Mouse (Mus musculus) granulocyte monocyte progenitor cell, adult 5-6 weeks (primary cell): ENCODE results near the gene Ankrd66. TPM values are rescaled to one million over a fixed set of nuclear protein-coding genes. Genes with fewer than 3 reads are reported as not detected.
"Not testable (repeated sequence)": the region's sequence is repeated elsewhere in the genome, so short reads cannot be mapped to it uniquely, and the experiment has no call there.

Source experiments
- ATAC-seq: replicated peaks from 2 replicates; pipeline ENCODE4 v1.8.0; 2016; ENCODE audit warnings: mild to moderate bottlenecking, moderate TSS enrichment, inconsistent platforms; ENCODE audit not compliant: poor library complexity, severe bottlenecking
- total RNA-seq, 2 experiments: library from RNA; stranded (forward) in 1 of 2; stranded (reverse) in 1 of 2; fragments of 200-712, 200-1000 nt in 1 of 2; fragments of >200 nt in 1 of 2; fragmentation: Nextera tagmentation in 1 of 2; gene quantifications; 2 replicates each; pipeline ENCODE4 v1.2.3; 2014 to 2017

The Ankrd66 gene
- total RNA-seq, 2 experiments from 2014 or later, result not detected

- ATAC-seq, result no peak
Observed at GRCm38 (mm10) chr17:43544040-43544439, 601 bp upstream of the Ankrd66 start.

GRCm38 (mm10) chr17:43538767-43539166 is 4.7 kb downstream of the Ankrd66 start:
- ATAC-seq, result no peak

GRCm38 (mm10) chr17:43536841-43537240 is 6.6 kb downstream of the Ankrd66 start:
- peak; percentile 68 for ATAC-seq

DNA sequence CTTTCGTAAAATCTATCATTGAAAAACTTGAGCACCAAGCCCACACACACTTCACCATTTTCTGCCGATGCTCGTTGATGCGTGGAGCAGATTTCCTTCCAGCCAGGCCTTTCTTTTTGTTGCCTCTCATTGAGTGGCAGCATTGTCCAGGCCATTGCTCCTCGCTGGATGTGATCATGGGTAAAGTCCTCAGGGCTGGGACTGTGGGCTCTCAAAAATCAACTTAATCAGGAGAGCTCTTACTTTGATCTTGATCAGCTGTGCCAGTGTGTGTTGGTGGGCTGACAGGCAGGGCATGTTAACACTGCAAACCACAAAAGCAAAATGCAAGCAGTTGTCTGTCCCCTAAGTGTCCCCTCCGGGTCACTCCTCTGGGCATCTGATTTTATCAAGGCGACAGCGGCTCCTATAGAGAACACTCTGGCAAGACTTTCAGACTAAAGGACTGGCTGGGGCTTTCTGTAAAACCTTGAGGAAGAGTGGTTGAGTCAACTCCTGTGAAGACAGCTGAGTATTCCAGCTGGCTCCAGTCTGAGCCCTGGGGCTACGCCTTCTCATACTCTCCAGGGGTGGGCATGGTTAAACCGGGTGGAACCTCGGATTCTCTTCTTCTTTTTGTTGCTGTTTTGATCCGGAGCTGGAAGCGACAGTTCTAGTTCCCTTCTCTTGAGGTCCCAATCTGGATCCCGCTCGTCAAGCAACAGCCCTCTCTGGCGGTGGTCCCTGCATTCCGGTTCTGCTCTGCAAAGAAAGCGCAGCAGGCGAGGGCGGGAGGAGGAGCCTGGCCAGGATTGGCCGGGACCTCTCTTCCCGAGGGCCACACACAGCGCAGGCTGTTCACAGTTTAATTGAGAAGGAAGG is 8.8 kb downstream of the Ankrd66 start:
- peak; percentile 70 for ATAC-seq

DNA sequence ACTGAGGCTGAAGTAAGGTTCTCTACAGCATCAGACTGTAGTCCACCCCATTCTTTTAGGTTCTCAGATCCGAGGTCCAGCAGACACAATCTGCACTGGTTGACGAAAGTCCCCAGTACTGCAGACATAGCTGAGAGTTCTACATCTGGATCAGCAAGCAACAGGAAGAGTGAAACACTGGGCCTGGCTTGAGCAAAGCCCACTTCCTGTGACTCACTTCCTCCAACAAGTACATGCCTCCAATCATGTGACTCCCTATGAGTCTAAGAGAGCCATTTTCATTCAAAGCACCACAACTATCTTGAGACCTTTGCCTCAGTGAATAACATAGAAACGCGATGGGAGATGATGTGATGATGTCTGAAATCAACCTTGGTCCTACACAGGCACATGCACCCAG is 12.2 kb downstream of the Ankrd66 start:
- ATAC-seq, result peak; percentile 53

DNA sequence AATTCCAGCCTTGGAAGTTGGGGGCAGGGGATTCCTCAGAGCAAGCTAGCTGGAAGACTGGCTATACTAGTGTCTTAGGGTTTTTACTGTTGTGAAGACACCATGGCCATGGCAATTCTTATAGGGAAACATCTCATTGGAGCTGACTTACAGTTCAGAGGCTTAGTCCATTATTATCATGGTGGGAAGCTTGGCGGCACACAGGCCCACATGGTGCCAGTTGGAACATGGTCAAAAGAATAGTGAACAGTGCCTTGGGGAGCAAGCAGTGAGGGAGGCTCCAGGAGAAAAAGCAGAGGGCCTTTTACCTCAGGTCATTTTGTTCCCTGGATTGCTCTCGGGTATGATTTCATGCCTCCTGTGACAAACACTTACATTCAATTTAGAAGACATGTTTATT is 12.9 kb downstream of the Ankrd66 start:
- ATAC-seq, result no peak

DNA sequence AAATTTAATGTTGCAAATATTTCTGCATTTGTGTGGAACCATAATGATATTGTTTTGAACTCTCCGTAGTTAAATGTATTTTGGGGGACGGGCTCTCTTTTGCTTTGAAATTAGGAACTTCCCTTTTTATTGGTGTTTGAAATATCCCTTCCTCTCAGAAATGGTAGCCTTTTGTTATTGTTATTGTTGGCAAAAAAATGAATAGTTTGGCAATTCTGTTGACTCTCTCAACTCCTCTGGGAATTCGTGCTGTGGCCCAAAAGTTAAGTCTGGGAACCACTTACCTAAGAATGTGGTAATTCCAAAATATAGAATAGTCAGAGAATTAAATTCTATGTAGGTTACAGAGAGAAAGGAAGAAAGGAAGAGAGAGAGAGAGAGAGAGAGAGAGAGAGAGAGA is 23.3 kb downstream of the Ankrd66 start:
- no peak for ATAC-seq

DNA sequence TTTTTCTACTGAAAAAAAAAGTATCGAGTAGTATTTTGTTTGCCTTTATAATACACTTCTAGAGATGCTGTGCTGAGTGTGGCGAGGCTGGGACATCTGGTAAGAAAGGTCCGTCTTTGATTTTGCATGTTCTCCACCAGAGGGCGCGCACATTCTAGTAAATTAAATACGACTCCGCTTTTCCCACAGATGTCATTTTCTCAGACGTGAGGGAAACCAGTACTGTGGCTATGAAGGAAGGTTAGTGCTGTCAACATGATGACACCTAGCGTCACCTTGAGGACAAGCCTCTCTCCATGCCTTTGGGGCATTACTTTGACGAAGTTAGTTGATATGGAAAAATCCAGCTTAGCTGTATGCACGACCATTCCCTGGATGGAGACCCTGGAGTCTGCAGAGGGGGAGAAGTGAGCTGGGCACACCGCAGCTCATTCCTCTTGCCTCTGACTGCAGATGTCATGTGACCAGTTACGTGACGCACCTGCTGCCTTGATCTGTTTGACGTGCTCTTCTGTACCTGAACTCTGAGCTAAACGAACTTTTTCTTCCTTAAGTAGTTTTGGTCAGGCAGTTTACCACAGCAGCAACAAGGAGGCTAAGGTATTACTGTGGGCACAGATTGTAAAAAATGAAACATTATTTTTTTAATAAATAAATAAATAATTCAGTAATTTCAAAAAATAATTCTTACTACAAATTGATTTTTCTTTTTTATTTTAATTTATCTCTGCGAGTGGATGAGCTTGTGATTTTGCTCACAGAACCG is 24.6 kb downstream of the Ankrd66 start:
- peak; percentile 75 for ATAC-seq

DNA sequence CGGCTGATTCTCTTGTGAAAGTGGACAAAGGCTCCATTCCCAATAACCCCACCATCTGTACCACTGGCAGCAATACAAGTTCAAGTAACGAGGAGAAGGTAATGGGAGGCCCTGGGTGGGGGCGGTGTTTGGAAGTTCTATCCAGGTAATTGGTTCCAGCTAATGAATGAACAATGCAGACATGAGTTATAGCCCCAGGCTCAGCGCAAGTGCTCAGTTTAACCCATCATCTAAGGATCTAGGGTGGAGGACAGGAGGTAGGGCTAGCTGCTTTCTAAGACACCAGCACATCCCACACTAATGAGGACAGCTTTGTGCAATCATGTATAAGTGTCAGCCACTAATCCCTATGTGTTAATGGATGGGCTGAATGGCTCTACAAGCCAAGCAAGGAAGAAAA is 32.7 kb downstream of the Ankrd66 start:
- no peak for ATAC-seq

GRCm38 (mm10) chr17:43504594-43504934 is 38.9 kb downstream of the Ankrd66 start:
- no peak for ATAC-seq

GRCm38 (mm10) chr17:43503861-43504593 is 39.4 kb downstream of the Ankrd66 start:
- ATAC-seq, result no peak

DNA sequence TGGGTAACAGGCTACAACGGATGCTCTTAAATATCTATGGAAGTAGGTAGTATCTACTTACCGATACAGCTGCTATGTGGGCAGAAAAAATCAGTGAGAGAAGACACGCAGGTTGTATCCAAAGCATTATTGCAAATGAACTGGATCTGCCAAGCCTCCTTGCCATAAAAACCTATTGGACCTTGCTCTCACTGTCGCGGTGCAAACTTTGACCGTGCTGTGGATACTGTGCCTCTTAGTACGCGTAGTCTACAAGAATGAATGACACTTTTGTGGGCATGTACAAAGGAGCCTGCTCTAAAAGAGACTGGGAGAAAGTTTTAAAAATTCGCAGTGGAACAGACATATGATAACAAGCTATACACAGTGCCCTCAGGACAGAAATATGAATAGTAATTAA is 40.8 kb downstream of the Ankrd66 start, which contains the start of gene Mep1a:
Gene Mep1a (minus strand): TSS at position 221 of the 400 bp plus-strand sequence.
- ATAC-seq, result no peak

DNA sequence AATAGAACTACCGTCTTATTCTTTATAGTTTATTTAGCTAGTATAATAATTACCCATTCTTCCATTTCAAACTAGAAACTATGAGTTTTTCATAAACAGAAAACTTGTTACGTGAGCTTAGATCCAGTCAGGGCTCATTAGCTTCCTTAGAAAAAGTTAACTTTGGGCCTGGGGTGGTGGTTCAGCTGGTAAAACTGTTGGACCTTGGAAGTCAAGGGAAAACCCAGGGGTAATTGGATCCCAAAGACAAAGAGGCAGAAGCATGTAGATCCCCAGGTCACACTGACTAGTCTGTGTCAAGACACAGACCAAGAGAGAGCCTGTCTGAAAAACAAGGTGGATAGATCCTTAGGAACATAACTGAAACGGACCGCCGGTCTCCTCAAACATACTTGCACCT is 41.8 kb downstream of the Ankrd66 start:
- no peak for ATAC-seq

DNA sequence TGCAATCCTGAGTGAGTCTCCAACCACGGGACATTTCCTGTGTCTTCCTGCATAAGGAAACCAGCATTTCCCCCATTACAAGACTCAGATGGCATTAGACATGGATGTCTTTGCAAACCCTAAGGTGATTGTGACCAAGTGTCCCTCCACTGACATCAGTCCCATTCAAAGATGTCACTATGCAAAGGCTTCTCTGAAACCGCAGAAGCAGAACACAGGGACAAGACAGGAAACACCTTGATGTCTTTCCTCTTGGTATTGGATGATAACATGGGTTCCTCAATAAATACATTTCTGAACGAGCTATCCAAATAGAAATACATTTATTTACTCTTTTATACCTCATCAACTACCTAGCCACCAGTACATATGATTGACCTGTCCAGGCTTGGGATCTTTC is 42.2 kb downstream of the Ankrd66 start:
- peak; percentile 67 for ATAC-seq

GRCm38 (mm10) chr17:43500513-43500912 is 42.9 kb downstream of the Ankrd66 start:
- ATAC-seq, result no peak

DNA sequence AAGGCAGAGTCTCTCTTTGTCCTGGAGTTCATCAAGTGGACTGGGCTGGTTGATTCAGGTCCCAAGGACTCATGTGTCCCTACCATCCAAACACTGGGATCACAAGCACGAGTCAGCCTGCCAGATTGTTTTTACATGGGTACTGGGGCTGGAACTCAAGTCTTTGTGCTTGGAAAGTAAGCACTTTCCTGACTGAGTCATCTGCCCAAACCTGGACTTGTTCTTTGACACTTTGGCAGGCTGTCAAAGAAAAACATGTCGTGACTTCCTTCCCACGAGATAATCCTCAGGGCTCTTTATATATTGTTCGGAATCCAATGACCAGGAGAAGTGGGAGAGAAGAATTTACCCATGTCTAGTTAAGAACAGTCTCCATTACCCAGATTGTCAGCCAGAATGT is 45.9 kb downstream of the Ankrd66 start:
- ATAC-seq, result no peak

DNA sequence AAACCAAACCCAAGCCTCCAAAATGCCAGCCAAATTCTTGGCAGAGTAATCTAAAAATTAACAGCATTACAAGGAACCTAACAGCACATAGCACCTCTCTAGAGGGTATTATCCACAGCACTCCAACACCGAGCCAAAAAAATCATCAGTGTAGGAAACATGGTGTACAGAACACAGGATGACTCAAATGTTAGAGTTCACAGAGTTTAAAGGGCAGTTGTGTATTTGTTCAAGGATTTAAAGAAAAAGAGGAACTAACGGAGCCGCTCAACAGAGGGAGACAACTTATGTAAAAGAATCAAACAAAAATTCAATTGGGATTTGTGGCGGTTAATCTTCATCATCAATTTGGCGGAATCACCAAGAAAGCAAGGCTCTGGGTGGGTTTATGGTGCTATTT is 47.9 kb downstream of the Ankrd66 start:
- no peak; the same call in 1 of the 2 replicates for ATAC-seq

GRCm38 (mm10) chr17:43490371-43490770 is 53.1 kb downstream of the Ankrd66 start:
- not testable (repeated sequence) for ATAC-seq

DNA sequence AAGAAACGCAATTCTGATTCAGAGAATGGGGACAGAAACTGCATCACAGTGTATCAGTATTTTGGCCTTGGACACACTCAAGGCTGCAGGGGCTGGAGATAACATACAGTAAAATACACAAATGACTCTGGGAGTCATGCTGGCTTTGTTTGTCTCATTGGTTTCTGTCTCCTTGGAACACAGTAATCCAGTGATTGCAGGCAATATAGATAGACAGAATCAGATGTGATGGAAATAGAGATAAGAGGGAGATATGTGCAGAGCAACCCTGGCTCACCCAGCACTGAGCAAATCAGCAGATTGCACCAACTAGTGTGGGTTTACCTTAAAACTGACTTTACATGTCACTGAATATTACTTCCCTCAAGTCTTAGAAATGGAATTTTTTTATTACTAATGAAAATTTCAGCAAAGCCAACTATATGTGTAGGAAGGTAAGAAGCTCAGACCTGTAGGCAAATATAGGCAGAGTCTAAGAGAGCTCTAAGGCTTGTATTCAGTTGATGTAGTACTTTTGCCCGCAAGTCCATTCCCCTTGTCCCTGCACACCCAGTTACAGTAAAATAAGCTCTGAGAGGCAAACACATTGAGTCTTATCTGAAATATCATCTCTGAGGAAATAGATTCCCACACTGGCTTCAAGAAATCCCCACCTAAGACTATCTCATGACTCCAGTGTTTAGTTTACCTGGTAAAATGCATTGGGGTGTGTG is 54.8 kb downstream of the Ankrd66 start:
- ATAC-seq, result no peak

DNA sequence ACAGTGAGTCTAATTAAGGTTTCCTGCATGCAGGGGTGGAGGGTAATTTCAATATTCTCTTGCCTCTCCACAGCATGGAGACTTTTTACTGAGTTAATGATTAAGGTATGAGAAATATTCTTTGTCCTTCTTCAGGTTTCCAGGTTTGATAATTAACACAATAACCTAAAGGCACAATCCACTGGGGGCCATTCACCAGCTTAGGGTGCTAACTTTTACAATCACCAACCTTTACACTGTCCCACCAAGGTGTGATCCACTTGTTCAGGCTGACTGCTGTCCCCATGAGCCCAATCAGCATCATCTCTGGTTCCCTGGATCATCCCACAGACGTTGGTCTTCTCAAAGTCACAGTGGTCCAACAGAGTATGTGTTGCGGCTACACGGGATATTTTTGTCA is 57.5 kb downstream of the Ankrd66 start:
- no peak for ATAC-seq
